ENCODE assay signal across 31 mouse cellular contexts in the genomic region with DNA sequence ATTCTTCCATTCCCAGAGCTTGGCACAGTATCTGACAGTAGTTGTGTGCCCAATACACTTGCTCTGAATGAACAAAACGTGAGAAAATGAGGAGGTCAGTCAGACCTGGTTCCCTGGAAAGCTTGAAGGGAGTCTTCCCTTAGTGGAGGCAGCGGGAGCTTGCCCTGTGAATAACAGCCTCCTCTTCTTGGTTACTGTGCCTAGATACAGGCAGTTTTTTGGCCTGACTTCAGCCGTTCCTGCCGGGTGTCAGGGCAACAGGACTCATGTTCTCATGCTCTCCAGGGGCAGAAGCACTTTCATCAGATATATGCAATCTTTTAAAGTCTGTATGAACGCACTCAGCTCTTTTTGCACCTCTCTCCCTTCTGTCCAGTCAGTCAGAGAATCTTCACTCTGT. TPM values are rescaled to one million over a fixed set of nuclear protein-coding genes. Genes with fewer than 3 reads are reported as not detected.
DNase-seq lines count a peak whose midpoint lies in the region; ATAC-seq and TF ChIP-seq lines count a peak whose summit lies in the region.
"Had no signal": no experiment of that assay in that cellular context is flagged by ENCODE, and none has a peak within 500 bp of the region (broad histone marks: within the 10 kb centered on the region; RNA-seq: fewer than 3 reads in every experiment).

No protein-coding gene starts in this region.

- H3K9me3 ChIP-seq in hindbrain, embryonic 14.5 days (ENCODE audit: control insufficient read depth, low read length), result no peaks in the 10 kb centered on the region
- H3K9me3 ChIP-seq in midbrain, postnatal 0 days (ENCODE audit: low read length), result no peaks in the 10 kb centered on the region
- H3K9me3 ChIP-seq: forebrain, embryonic 10.5 days; heart, embryonic 13.5 days; limb, embryonic 10.5 days had no signal

- H3K4me3 ChIP-seq in hindbrain, embryonic 14.5 days (replicated peaks; ENCODE audit: low read length), result no peak overlapping the region
- H3K4me3 ChIP-seq in midbrain, postnatal 0 days (ENCODE audit: low read depth, low read length), result no peak overlapping the region
- H3K4me3 ChIP-seq: forebrain, embryonic 10.5 days; heart, adult 2 months; heart, embryonic 13.5 days; limb, embryonic 10.5 days had no signal

- intact Hi-C loops in left cerebral cortex, postnatal 4 days (cut with DNase I), result no loop called here

- peaks cover 3% of the 10 kb centered on the region; the same call in 1 of the 2 replicates for H3K4me1 ChIP-seq in hindbrain, embryonic 14.5 days (replicated peaks; ENCODE audit: control insufficient read depth, insufficient read depth, low read length)
- no peaks in the 10 kb centered on the region for H3K4me1 ChIP-seq in midbrain, postnatal 0 days (ENCODE audit: insufficient read depth, low read length)

- no peak overlapping the region for H3K9ac ChIP-seq in hindbrain, embryonic 14.5 days
- no peak overlapping the region for H3K9ac ChIP-seq in midbrain, postnatal 0 days (replicated peaks; ENCODE audit: low read length, poor library complexity, severe bottlenecking)
- H3K9ac ChIP-seq: heart, embryonic 13.5 days had no signal

- no peaks in the 10 kb centered on the region for H3K27me3 ChIP-seq in hindbrain, embryonic 14.5 days (ENCODE audit: control insufficient read depth, insufficient read depth, low read length)
- H3K27me3 ChIP-seq in midbrain, postnatal 0 days (ENCODE audit: insufficient read depth, low read length), result no peaks in the 10 kb centered on the region
- H3K27me3 ChIP-seq: heart, embryonic 13.5 days had no signal

- H3K36me3 ChIP-seq in hindbrain, embryonic 14.5 days (replicated peaks; ENCODE audit: control insufficient read depth, insufficient read depth), result no peaks in the 10 kb centered on the region
- H3K36me3 ChIP-seq in midbrain, postnatal 0 days (ENCODE audit: insufficient read depth, low read length), result no peaks in the 10 kb centered on the region
- H3K36me3 ChIP-seq: forebrain, embryonic 10.5 days; heart, embryonic 13.5 days; limb, embryonic 10.5 days had no signal

- no peak for TF ChIP-seq CTCF in midbrain, postnatal 0 days (IDR thresholded peaks at IDR 0.05)

- WGBS in hindbrain, embryonic 14.5 days, result 51% methylated on average over 5 of the region's 5 CpGs
- 51% methylated on average over 5 of the region's 5 CpGs for WGBS in midbrain, postnatal 0 days

- H3K27ac ChIP-seq in hindbrain, embryonic 14.5 days, result 0 out of 2 replicates have a peak overlapping the region, but pooled peaks have one; percentile 43
- H3K27ac ChIP-seq in midbrain, postnatal 0 days (ENCODE audit: low read depth, low read length), result no peak overlapping the region
- H3K27ac ChIP-seq: forebrain, embryonic 10.5 days; heart, adult 2 months; heart, embryonic 13.5 days; kidney, postnatal 0 days; limb, embryonic 10.5 days had no signal

- H3K4me2 ChIP-seq in hindbrain, embryonic 14.5 days (replicated peaks), result 0 out of 2 replicates have a peak overlapping the region, but pooled peaks have one; percentile 0
- H3K4me2 ChIP-seq in midbrain, postnatal 0 days (ENCODE audit: low read depth, low read length, poor library complexity, severe bottlenecking), result no peak overlapping the region
- H3K4me2 ChIP-seq: heart, embryonic 13.5 days had no signal

- DNase-seq in left cerebral cortex, postnatal 4 days, result peak; percentile 44
- DNase-seq in left cerebral cortex, adult 11 months (ENCODE audit: low spot score), result no peak
- peak; percentile 34 for DNase-seq in ZHBTc4 (ENCODE audit: low read depth, low spot score)
- DNase-seq in hindbrain, embryonic 14.5 days (ENCODE audit: low spot score), result peak; percentile 56
- DNase-seq in midbrain, postnatal 0 days (ENCODE audit: low spot score), result peak; percentile 74
- no peak for DNase-seq in urinary bladder, postnatal 14 days (ENCODE audit: low spot score)
- DNase-seq in urinary bladder, postnatal 10 days (ENCODE audit: low spot score), result no peak
- DNase-seq: adrenal gland, postnatal 36 days; cerebellum, adult 11 months; cerebellum, adult 9-11 months; gastrocnemius, postnatal 14 days; heart, adult 2 months; heart, postnatal 14 days; kidney, adult 2 months; layer of hippocampus, adult 9-11 months; lung, postnatal 4 days; right cerebral cortex, postnatal 25 days; thymus, postnatal 14 days had no signal

- ATAC-seq in hindbrain, embryonic 14.5 days (ENCODE audit: low FRiP score), result peak; percentile 66; the same call in 1 of the 2 replicates
- 0 out of 2 replicates have a peak, but pooled peaks have one; percentile 34 for ATAC-seq in midbrain, postnatal 0 days (ENCODE audit: low FRiP score)
- ATAC-seq: forebrain, embryonic 16.5 days had no signal

RNA-seq across cellular contexts. Expression of gene Gsg1, which starts 25.1 kb away (rescaled TPM):
- total RNA-seq in left cerebral cortex, postnatal 4 days (2021), result not detected
- 0.15 and 0.31 TPM in 2 replicates for polyA plus RNA-seq in hindbrain, embryonic 14.5 days (2014; fragmentation: Nextera tagmentation; extraction: Ambion mirVana)
- total RNA-seq in midbrain, postnatal 0 days (2014; rRNA removed), result 0.99 and 2.6 TPM in 2 replicates
- polyA plus RNA-seq in midbrain, postnatal 0 days (2015; fragmentation: Nextera tagmentation; extraction: Ambion mirVana), result 0.17 and 0.37 TPM in 2 replicates
- total RNA-seq: adrenal gland, postnatal 36 days; left cerebral cortex, adult 8-10 months; liver, adult 2 months; megakaryocyte-erythroid progenitor cell, adult 5-6 weeks; MEL had no signal
- polyA plus RNA-seq: forebrain, embryonic 10.5 days had no signal

RNA-seq across cellular contexts. Expression of gene Pbp2, which starts 30.9 kb away (rescaled TPM):
- not detected for total RNA-seq in left cerebral cortex, postnatal 4 days (2021)
- 0.16 and 0.31 TPM in 2 replicates for polyA plus RNA-seq in hindbrain, embryonic 14.5 days (2014; fragmentation: Nextera tagmentation; extraction: Ambion mirVana)
- total RNA-seq in midbrain, postnatal 0 days (2014; rRNA removed), result not detected in 2 replicates
- polyA plus RNA-seq in midbrain, postnatal 0 days (2015; fragmentation: Nextera tagmentation; extraction: Ambion mirVana), result not detected in 2 replicates
- total RNA-seq: adrenal gland, postnatal 36 days; gastrocnemius, postnatal 14 days; heart, adult 2 months; heart, postnatal 14 days; liver, adult 2 months; megakaryocyte-erythroid progenitor cell, adult 5-6 weeks; MEL had no signal
- polyA plus RNA-seq: embryonic facial prominence, embryonic 11.5 days; forebrain, embryonic 10.5 days; forebrain, embryonic 16.5 days; heart, adult 2 months; heart, embryonic 13.5 days; kidney, adult 2 months; large intestine, adult 2 months; liver, adult 2 months; liver, embryonic 16.5 days; spleen, adult 2 months had no signal

Comparison
In these comparisons a context has a peak if more than half of its experiments do, and no peak if none do; other contexts are left out.
1. DNase-seq: peak in left cerebral cortex, postnatal 4 days (single experiment), ZHBTc4 (single experiment), hindbrain, embryonic 14.5 days (single experiment) and midbrain, postnatal 0 days (single experiment); none in left cerebral cortex, adult 11 months (single experiment), urinary bladder, postnatal 14 days (single experiment) and urinary bladder, postnatal 10 days (single experiment).